Mouse (Mus musculus): Measurements from ENCODE around the gene Stk19. TPM values are rescaled to one million over a fixed set of nuclear protein-coding genes. Genes with fewer than 3 reads are reported as not detected.

Gene Stk19
- polyA plus RNA-seq (2012; rRNA removed) = 12.4 and 13.7 TPM in 2 replicates

DNA sequence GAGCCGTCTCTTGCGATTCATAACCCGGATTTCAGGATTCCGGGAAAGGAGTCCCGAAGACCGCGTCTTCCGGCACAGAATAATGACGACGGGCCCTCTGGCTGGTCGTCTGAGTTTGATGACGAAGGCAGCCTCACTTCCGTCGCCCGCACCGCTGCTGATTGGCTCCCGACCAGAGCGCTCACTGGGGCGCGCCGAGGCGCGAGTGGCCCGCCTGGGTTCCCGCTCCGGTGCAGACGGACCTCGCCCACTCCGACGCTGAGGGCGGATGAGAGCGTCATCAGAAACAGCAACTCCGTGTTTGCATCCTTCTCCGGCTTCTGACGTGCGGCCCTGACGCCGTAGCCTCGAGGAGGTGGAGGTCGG, at the start of gene Stk19, which contains the start of gene Dxo:
Stk19 (minus strand) TSS at position 90 of the 366 bp plus-strand sequence.
Dxo (plus strand) TSS at position 164 of the 366 bp plus-strand sequence.

DNA sequence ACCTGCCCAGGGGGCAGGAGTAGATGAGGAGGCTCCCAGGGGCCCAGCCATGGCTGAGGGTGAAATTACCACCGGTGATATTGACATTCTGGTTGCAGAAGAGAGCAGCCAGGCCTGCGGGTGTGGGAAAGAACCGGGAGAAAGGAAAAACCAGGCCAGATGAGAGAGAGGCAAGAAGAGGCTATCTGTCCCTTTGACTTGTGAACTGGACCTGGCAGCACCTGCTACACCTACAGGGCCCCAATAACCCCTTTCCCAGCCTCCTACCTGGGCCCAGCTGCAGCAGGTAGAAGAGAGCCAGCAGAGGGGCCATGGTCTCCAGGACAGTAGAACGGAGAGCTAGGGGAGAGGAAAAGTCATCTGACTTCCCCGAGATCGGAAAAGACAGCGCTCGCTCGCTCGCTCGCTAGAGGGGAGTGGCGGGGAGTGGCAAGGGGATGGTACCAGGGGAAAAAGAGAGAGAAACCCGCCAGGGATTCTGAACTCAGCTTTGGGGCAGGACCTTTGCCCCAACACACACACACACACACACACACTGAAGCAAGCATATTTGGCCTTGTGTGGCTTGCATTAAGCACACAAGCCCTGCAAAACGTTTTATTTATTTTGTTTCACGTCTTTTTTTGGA, 45.1 kb upstream of the Stk19 start, which contains the start of gene Gm20547:
Gm20547 (minus strand) TSS at position 360 of the 628 bp plus-strand sequence.

DNA sequence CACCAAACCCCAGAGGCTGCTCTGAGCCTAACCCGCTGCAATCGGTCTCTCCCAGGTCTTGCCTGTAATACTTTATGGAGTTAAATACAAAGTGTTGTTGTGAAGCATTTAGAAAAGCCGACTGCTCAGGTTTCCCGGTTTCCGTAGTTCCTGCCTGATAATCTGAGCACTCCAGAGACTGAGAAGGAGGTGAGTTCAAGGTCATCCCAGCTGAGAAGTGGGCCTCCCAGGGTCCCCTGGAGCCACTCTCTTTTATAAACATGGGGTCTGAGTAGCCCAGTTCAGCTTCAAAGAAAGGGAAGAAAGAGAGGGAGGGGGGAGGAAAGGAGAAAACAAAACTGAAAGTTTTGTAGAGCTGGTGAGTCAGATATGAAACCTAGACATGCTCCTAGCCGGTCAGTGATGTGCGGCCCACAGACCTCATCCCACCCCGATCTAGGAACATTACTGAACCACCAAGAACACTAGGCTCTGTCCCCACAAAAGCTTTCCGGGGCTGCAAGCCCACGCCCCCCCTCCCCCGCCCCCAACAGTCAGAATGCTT, 42.7 kb upstream of the Stk19 start, which contains the start of gene Zbtb12:
Zbtb12 (plus strand) TSS at position 148 of the 544 bp plus-strand sequence.

DNA sequence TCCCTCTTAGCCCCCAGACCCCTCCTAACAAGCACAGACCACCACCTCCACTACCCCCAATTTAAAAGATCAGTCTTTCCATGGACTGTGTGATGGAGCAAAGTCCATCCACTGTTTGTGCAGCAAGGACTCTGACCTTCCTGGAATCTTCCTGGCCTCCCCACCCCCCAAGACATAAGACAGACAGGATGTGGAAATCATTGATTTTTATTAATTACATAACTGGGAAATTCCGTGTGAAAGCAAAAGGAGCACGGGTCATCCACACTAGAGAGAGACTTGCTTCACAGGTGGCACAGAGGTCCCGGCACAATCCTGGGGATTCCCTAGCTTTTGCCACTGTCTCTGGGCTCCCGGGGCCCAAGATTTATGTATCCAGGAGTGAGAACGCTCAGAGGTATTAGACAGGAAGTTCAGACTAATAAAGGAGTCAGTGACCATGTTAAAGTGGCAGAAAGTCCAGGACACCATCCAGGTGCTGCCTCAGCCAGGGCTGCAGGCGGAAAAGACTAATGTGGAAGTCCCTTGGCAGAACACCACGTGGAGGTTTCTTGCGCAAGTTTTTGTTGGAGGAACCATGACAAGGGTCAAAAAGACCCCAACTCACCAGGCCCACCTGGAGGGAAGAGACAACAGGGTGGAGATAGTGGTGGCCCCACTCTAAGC, 25.8 kb upstream of the Stk19 start, which contains the start of gene Cfb:
Cfb (minus strand) TSS at position 103 of the 666 bp plus-strand sequence.

DNA sequence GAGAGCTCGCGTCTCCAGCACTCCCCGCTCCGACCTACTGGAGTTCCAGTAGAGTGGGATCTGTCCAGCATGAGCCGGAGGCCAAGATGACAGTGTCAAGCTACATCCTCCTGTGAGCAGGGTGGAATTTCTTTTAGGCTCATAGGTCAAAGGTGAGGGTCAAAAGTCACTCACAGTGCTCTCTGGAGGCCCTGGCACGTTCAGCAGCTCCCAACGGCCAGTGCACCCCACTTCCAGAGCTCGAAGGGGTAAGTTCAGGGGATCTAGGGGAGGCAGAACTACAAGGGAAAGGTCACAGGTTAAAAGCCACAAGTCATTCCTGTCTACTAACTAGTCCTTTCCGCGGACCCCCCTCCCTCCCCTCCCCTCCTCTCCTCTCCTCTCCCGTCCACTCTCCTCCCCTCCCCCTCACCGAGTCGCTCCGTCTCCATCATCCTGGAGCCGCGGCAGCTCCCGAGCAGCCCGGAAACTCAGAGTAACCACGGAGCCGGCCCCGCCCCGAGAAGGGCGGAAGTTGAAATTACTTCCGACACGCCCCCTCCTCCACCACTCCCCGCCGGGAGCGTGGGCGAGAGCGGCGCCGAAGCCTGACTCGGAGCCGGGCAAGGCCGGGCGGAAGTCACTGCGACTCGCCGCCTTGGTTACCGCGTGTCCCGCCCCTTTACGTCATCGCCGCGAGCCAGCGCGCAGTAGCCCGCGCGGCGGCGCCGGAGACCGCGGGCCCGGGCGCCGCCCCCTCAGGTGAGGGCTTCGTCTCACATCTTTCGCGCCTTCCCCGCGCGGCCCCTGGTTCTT, 13.2 kb upstream of the Stk19 start, which contains the start of the genes Skiv2l and Nelfe:
Skiv2l (minus strand) TSS at position 489 of the 795 bp plus-strand sequence.
Nelfe (plus strand) TSS at position 670 of the 795 bp plus-strand sequence.

DNA sequence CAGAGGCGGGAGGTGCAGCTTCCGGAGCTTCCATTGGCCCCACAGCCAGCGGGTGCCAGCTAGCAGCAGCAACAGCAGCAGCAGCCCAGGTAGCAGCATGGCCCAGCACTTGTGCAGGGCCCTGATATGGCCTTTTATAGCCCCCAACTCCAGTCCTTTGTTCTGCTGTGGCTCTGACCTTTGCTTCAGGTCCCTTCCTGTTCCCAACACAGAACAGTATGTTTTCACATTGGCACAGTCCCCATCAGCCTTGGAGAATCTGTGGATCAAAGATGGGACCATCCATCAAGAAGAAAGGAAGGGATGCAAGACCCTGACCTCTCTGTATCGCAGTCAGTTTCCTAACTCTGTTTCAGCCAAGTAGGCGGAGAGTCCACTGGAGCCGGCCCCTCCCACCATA, 32.4 kb downstream of the Stk19 start, which contains the start of gene Cyp21a1:
Cyp21a1 (minus strand) TSS at position 261 of the 400 bp plus-strand sequence.

Other genes starting within 250 kb of the Stk19 start
- 8.8 and 11.4 TPM in 2 replicates for gene Gpsm3, start 247.1 kb downstream of the Stk19 start, polyA plus RNA-seq (2012; rRNA removed)
- 25.0 and 32.0 TPM in 2 replicates for gene Pbx2, start 245.7 kb downstream of the Stk19 start, polyA plus RNA-seq (2012; rRNA removed)
- 1.8 and 2.5 TPM in 2 replicates for gene Ager, start 239.1 kb downstream of the Stk19 start, polyA plus RNA-seq (2012; rRNA removed)
- gene Rnf5, start 233.3 kb downstream of the Stk19 start, polyA plus RNA-seq (2012; rRNA removed) = 70.1 and 71.2 TPM in 2 replicates
- 28.5 and 31.7 TPM in 2 replicates for gene Agpat1, start 232.7 kb downstream of the Stk19 start, polyA plus RNA-seq (2012; rRNA removed)
- gene Egfl8, start 221.0 kb downstream of the Stk19 start, polyA plus RNA-seq (2012; rRNA removed) = 0.44 and 0.77 TPM in 2 replicates
- gene Ppt2, start 208.4 kb downstream of the Stk19 start, polyA plus RNA-seq (2012; rRNA removed) = 14.4 and 16.0 TPM in 2 replicates
- gene Prrt1, start 207.4 kb downstream of the Stk19 start, polyA plus RNA-seq (2012; rRNA removed) = 0.03 and 0.06 TPM in 2 replicates
- 1.1 and 1.2 TPM in 2 replicates for gene Fkbpl, start 192.2 kb downstream of the Stk19 start, polyA plus RNA-seq (2012; rRNA removed)
- 13.7 and 14.1 TPM in 2 replicates for gene Atf6b, start 189.8 kb downstream of the Stk19 start, polyA plus RNA-seq (2012; rRNA removed)
- 0.65 and 0.73 TPM in 2 replicates for gene Tnxb, start 166.4 kb downstream of the Stk19 start, polyA plus RNA-seq (2012; rRNA removed)
- 128 and 142 TPM in 2 replicates for gene C4b, start 93.1 kb downstream of the Stk19 start, polyA plus RNA-seq (2012; rRNA removed)
- gene Cyp21a1, start 32.4 kb downstream of the Stk19 start, polyA plus RNA-seq (2012; rRNA removed) = not detected in 2 replicates
- gene Dxo, start 74 bp upstream of the Stk19 start, polyA plus RNA-seq (2012; rRNA removed) = 16.6 and 19.9 TPM in 2 replicates
- gene Skiv2l, start 13.3 kb upstream of the Stk19 start, polyA plus RNA-seq (2012; rRNA removed) = 18.6 and 23.0 TPM in 2 replicates
- 26.7 and 28.4 TPM in 2 replicates for gene Nelfe, start 13.4 kb upstream of the Stk19 start, polyA plus RNA-seq (2012; rRNA removed)
- gene Cfb, start 25.6 kb upstream of the Stk19 start, polyA plus RNA-seq (2012; rRNA removed) = 687 and 748 TPM in 2 replicates
- 4.8 and 6.3 TPM in 2 replicates for gene Zbtb12, start 42.5 kb upstream of the Stk19 start, polyA plus RNA-seq (2012; rRNA removed)
- gene Gm20547, start 45.1 kb upstream of the Stk19 start, polyA plus RNA-seq (2012; rRNA removed) = 0.04 and 0.05 TPM in 2 replicates
- gene C2, start 61.3 kb upstream of the Stk19 start, polyA plus RNA-seq (2012; rRNA removed) = 36.4 and 36.8 TPM in 2 replicates
- gene Ehmt2, start 61.5 kb upstream of the Stk19 start, polyA plus RNA-seq (2012; rRNA removed) = 30.4 and 37.6 TPM in 2 replicates
- gene Slc44a4, start 77.5 kb upstream of the Stk19 start, polyA plus RNA-seq (2012; rRNA removed) = 3.8 and 5.8 TPM in 2 replicates
- 21.1 and 21.2 TPM in 2 replicates for gene Neu1, start 94.3 kb upstream of the Stk19 start, polyA plus RNA-seq (2012; rRNA removed)
- gene Hspa1b, start 122.3 kb upstream of the Stk19 start, polyA plus RNA-seq (2012; rRNA removed) = 3.1 and 3.3 TPM in 2 replicates
- not detected in 2 replicates for gene Gm20481, start 133.0 kb upstream of the Stk19 start, polyA plus RNA-seq (2012; rRNA removed)
- gene Hspa1a, start 135.2 kb upstream of the Stk19 start, polyA plus RNA-seq (2012; rRNA removed) = 1.9 and 2.5 TPM in 2 replicates
- gene Hspa1l, start 135.8 kb upstream of the Stk19 start, polyA plus RNA-seq (2012; rRNA removed) = 0.06 and 0.07 TPM in 2 replicates
- gene Lsm2, start 144.9 kb upstream of the Stk19 start, polyA plus RNA-seq (2012; rRNA removed) = 64.3 and 69.6 TPM in 2 replicates
- gene Vars, start 164.0 kb upstream of the Stk19 start, polyA plus RNA-seq (2012; rRNA removed) = 42.1 and 47.2 TPM in 2 replicates
- 0.17 and 0.23 TPM in 2 replicates for gene Vwa7, start 179.6 kb upstream of the Stk19 start, polyA plus RNA-seq (2012; rRNA removed)
- gene Sapcd1, start 191.1 kb upstream of the Stk19 start, polyA plus RNA-seq (2012; rRNA removed) = 4.3 and 5.0 TPM in 2 replicates
- 7.7 and 8.5 TPM in 2 replicates for gene Msh5, start 209.8 kb upstream of the Stk19 start, polyA plus RNA-seq (2012; rRNA removed)
- gene Clic1, start 213.0 kb upstream of the Stk19 start, polyA plus RNA-seq (2012; rRNA removed) = 88.4 and 92.7 TPM in 2 replicates
- 13.9 and 14.9 TPM in 2 replicates for gene Ddah2, start 222.1 kb upstream of the Stk19 start, polyA plus RNA-seq (2012; rRNA removed)
- gene Ly6g6c, start 228.4 kb upstream of the Stk19 start, polyA plus RNA-seq (2012; rRNA removed) = 0.06 TPM in 1 of 2 replicates, not detected in the other
- 1.5 and 1.9 TPM in 2 replicates for gene Mpig6b, start 229.2 kb upstream of the Stk19 start, polyA plus RNA-seq (2012; rRNA removed)
- 0.28 and 0.30 TPM in 2 replicates for gene Ly6g6e, start 240.0 kb upstream of the Stk19 start, polyA plus RNA-seq (2012; rRNA removed)
- 0.71 and 0.79 TPM in 2 replicates for gene Ly6g6d, start 241.1 kb upstream of the Stk19 start, polyA plus RNA-seq (2012; rRNA removed)
- gene Ly6g6f, start 248.7 kb upstream of the Stk19 start, polyA plus RNA-seq (2012; rRNA removed) = 4.7 and 4.8 TPM in 2 replicates